Mouse (Mus musculus): ENCODE measurements around the gene Lmbrd2.
A peak's percentile ranks its signal among the peaks of the same experiment; 100 is the strongest.

The Lmbrd2 gene

GRCm38 (mm10) chr15:9140252-9140680 is at the start of gene Lmbrd2:
Gene Lmbrd2, plus strand, starts transcription at chr15:9140550.
- DNase-seq (ENCODE audit: low spot score in 2 of 2) = peak; percentile 91 to 93

- DNase-seq (ENCODE audit: low spot score in 2 of 2) = no peak
These were observed 49.7 kb upstream of the Lmbrd2 start for GRCm38 (mm10) chr15:9090662-9091061.

GRCm38 (mm10) chr15:9093598-9094365 is 46.6 kb upstream of the Lmbrd2 start:
- DNase-seq (ENCODE audit: low spot score in 2 of 2) = no peak

- DNase-seq (ENCODE audit: low spot score in 2 of 2) = peak in 1 of 2 experiments; percentile 34
These were observed 46.0 kb upstream of the Lmbrd2 start for GRCm38 (mm10) chr15:9094366-9094750.

GRCm38 (mm10) chr15:9096865-9097264 is 43.5 kb upstream of the Lmbrd2 start:
- DNase-seq (ENCODE audit: low spot score in 2 of 2) = no peak

- DNase-seq (ENCODE audit: low spot score in 2 of 2) = no peak
These were observed 39.8 kb upstream of the Lmbrd2 start for GRCm38 (mm10) chr15:9100446-9101077.

GRCm38 (mm10) chr15:9106303-9107074 is 33.9 kb upstream of the Lmbrd2 start:
- DNase-seq (ENCODE audit: low spot score in 2 of 2) = no peak

GRCm38 (mm10) chr15:9110526-9111347 is 29.6 kb upstream of the Lmbrd2 start:
- no peak for DNase-seq (ENCODE audit: low spot score in 2 of 2)

- no peak for DNase-seq (ENCODE audit: low spot score in 2 of 2)
These were observed 28.7 kb upstream of the Lmbrd2 start for GRCm38 (mm10) chr15:9111648-9112047.

GRCm38 (mm10) chr15:9113556-9113955 is 26.8 kb upstream of the Lmbrd2 start:
- DNase-seq (ENCODE audit: low spot score in 2 of 2) = no peak

GRCm38 (mm10) chr15:9114131-9114530 is 26.2 kb upstream of the Lmbrd2 start:
- no peak for DNase-seq (ENCODE audit: low spot score in 2 of 2)

- no peak for DNase-seq (ENCODE audit: low spot score in 2 of 2)
These were observed 25.8 kb upstream of the Lmbrd2 start for GRCm38 (mm10) chr15:9114599-9114998.

- no peak for DNase-seq (ENCODE audit: low spot score in 2 of 2)
These were observed 21.5 kb upstream of the Lmbrd2 start for GRCm38 (mm10) chr15:9118852-9119251.

- peak in 1 of 2 experiments; percentile 37 for DNase-seq (ENCODE audit: low spot score in 2 of 2)
These were observed 20.3 kb upstream of the Lmbrd2 start for GRCm38 (mm10) chr15:9120081-9120480.

- no peak for DNase-seq (ENCODE audit: low spot score in 2 of 2)
These were observed 17.4 kb upstream of the Lmbrd2 start for GRCm38 (mm10) chr15:9122989-9123388.

- DNase-seq (ENCODE audit: low spot score in 2 of 2) = no peak
These were observed 15.5 kb upstream of the Lmbrd2 start for GRCm38 (mm10) chr15:9124856-9125255.

- no peak for DNase-seq (ENCODE audit: low spot score in 2 of 2)
These were observed 13.1 kb upstream of the Lmbrd2 start for GRCm38 (mm10) chr15:9127051-9127791.

GRCm38 (mm10) chr15:9130772-9131498 is 9.4 kb upstream of the Lmbrd2 start:
- DNase-seq (ENCODE audit: low spot score in 2 of 2) = no peak

- no peak for DNase-seq (ENCODE audit: low spot score in 2 of 2)
These were observed 8.9 kb upstream of the Lmbrd2 start for GRCm38 (mm10) chr15:9131499-9131888.
